Mouse (Mus musculus): ENCODE measurements at regions not wholly inside any gene's neighbourhood (a gene's known extent, or its start where the extent isn't known, plus 50 kb on each side); places are given as distances from the start of the nearest gene placed in this dataset.

DNA sequence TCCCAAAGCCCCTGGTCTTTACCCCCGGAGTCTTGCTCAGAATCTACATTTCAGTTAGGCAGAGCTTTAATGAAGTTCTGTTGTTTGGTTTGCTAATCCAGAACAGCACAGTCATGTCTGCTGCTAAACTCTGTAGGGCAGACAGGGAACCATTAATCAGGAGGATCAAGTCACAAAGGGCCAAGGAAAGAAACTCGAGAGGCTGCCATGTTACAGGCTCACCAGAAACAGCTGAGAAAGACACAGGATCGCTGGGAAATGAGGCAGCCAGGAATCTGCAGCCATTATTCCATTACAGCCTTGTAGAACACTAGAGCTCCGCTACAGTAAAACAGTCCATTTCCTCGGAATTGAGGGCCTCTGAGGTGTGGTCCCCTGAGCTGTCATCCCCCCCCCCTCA, 121.1 kb upstream of the Cops8 start:
- TF ChIP-seq CTCF (IDR thresholded peaks at IDR 0.05; ENCODE audit: low read depth, low read length) (no peak), TAL1 (conservative IDR thresholded peaks at IDR 0.05; ENCODE audit: low read depth, low read length) (no peak)
